Mouse (Mus musculus) lung, postnatal 4 days (tissue): ENCODE results near the gene Map7.

ENCODE experiments used
- DNase-seq, 2 experiments: peaks; one replicate each; pipeline ENCODE4 v3.0.0; 2021

Gene Map7

DNA sequence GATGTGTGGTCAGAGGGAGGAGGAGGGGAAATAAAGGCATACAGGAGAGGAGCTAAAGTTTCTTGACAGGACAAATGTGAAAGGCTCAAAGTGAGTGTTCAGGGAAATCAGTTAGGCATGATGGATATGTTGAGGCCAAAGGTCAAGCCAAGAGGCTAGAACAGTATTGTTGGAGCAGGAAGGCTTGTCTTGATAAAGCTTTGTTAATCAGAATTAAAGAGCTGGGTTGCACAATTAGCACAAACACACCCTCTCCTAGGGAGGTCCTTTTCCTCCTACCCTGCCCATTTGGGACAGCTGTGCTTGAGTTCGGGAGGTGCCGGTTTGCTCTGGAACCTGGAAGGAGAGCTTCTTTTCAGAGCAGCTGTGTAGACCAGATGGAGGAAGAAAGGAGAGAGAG, 5.2 kb downstream of the Map7 start:
- no peak for DNase-seq

- DNase-seq: no peak
Measured at GRCm38 (mm10) chr10:20155401-20155800, 7.1 kb downstream of the Map7 start.

DNA sequence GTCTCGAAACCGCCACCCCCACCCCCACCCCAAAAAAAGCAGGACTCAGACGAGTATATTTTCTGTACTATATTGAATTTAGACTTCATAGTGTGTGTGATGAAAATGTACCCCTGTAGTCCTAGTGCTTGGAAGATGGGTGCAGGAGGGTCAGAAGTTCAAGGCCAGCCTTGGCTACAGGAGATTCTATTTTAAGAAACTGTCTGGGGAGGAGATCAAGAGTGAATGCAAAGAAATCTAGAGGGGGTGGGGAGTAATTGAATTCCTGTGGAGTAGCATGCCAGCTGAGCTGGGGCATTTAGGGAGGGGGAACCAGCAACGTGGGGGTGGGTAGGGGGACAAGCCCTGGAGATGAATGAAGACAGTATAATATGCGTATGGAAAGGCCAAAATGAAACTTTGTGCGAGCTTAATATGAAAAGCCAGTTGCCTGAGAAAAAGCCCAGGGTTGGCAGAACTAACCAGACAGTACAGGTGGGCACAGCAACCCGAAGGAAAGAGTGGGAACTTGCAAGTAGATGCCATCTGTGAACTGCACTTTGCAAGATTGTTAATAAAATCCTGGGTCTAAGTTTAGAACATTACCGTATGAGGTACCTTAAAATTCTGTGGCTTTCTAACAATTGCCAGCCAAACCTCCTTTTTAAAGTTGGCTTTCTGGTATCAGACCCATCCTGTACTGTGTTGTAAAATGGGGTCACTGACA, 8.9 kb downstream of the Map7 start:
- DNase-seq: no peak

- DNase-seq: no peak
Measured at GRCm38 (mm10) chr10:20158756-20159155, 10.5 kb downstream of the Map7 start.

- no peak for DNase-seq
Measured at GRCm38 (mm10) chr10:20159308-20159707, 11.0 kb downstream of the Map7 start.

- DNase-seq: no peak
Measured at GRCm38 (mm10) chr10:20160914-20161313, 12.6 kb downstream of the Map7 start.

DNA sequence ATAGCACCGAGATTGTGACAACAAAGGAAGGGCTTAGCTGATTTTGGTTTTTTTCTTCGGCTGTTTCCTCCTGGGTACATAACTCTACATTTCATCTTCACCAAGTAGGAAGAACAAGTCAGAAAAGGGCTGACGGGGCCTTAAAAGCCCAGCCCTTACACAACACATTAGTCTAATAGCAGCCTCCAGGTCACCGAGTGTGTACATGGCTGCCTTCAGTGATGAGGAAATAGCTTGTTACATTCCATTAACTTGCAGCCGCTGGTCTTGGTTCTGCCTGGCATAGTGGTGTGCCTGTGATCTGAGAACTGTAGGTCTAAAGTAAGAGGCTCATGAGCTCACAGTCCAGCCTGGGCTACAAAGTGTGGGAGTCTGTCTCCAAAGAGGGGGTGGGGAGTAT, 16.5 kb downstream of the Map7 start:
- DNase-seq: no peak

DNA sequence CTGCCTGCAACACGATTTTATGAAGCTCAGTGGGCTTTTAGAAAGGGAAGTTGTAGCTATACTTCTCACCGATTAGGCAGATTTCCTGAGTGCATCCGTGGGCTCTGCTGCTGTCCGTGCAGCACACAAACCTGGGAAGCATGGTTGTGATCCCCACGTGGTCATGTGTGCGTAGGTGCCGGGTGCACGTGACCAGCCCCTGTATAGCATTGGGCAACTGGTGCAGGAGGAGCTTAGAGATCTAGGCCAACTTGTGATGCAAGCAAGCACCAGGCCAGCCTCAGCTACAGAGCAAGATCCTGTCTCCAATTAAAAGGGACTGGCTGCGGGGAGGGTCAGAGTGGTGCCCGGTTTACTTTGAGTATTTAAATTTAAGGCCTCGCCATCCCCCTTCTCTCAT, 18.5 kb downstream of the Map7 start:
- DNase-seq: no peak

GRCm38 (mm10) chr10:20167467-20167866, 19.2 kb downstream of the Map7 start:
- no peak for DNase-seq

DNA sequence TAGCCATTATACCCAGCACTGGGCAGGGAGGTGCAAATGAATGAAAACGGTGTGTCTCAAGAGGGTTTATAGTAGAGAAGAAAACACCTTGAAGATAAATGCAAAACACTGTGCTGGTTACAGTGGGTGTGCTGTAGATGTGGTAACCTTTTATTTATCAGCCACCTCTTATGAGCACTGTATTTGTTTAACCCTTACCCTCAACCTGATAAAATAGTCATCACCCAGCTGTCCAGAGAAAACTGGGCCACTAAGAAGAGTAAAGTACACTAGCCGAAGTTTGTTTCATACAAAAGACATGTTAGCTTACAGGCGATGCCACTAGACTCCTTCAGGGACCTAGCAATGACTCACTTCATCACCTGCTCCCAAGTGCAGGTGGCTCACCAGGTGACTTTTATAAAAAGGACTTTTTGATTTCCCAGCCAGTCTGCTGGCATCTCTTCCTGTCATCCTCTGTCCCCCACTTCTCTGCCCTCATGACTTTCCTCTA, 21.0 kb downstream of the Map7 start:
- no peak for DNase-seq

DNA sequence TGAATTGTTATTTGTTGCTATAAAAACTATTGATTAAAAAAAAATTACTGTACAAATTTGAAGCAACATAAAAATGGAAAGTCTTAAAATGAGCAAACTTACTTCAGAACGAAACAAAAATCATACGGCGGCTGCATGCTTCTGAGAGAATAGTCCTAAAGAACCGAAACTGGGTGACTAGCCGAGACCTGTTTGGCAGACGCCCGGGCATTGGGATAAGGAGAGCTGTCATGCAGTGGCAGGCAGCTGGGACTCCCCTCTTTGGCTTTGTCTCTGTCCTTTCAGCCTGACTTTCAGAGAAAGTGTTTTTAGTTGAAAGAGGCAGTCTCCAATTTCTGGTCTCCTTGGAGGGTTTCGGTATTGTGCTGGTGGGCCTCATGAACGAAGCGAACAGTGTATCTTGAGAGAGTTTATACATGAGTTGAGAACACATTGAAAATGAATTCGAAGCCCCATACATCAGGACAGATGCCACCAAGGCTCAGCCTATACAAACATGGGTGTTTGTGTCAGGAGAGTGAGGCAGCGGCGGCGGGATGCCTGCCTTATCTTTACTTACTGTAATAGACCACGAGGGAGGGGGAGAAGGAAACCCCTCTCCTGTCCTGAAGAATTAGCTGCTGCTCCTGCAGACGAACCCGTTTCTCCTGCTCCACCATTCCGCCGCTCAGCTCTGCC, 21.8 kb downstream of the Map7 start:
- no peak for DNase-seq

GRCm38 (mm10) chr10:20170605-20171088, 22.4 kb downstream of the Map7 start:
- DNase-seq: peak; percentile 85 to 87

DNA sequence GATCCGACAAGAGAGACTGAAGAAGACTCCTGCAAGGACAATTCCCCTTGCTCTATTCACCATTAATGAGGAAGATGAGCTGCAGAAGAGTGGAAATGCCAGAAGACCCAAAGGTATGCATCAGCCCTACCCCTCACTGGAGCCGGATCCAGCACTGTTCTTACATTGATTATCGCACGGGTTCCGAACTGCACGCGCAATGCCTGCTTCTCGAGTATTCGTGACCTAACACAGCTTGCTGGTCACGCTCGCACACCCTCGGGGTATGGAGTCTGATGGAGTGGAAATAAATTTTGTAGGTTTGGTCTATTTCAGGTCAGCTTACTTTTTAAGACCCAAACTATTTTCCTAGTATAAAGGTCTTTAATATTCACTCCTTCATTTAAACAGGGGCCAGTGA, 22.9 kb downstream of the Map7 start:
- DNase-seq: no peak

GRCm38 (mm10) chr10:20171756-20172155, 23.5 kb downstream of the Map7 start:
- no peak for DNase-seq

DNA sequence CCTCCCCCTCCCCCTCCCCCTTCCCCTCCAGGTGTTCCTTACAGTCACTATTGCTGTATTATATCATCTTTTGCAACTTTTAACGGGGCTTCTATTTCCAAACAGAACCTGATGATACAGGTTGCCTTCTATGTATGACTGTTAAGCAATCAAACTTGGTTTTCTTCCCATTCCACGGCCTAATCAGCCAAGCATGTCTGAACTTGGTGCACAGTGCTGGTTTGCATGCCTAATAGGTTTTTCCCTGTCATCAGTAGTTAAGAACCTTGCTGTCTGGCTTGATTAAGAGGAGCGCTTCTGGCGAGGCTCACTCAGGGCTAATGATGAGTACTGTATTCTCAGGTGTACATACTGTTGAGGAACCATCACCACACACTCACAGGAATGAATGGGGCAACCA, 25.5 kb downstream of the Map7 start:
- no peak for DNase-seq

DNA sequence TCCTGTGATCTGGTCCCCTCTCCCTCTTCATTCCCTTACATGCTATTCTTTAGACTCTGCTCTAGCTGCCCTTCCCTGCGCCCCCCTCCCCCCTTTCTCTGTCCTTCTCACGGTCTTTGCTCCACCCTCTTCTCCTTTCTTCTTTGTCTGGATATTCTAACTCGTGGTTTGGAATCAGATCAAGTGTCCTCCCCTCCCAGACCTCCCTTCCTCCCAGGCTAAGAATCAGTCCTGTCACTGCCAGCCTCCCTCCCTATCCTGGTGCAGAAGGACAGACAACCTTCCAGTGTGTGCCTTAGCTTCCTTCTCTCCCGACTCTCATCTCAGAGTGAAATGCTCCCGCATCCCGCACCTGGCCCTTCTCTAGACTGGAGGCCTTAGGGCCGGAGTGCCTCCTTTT, 27.8 kb downstream of the Map7 start:
- no peak for DNase-seq

GRCm38 (mm10) chr10:20178807-20179605, 30.7 kb downstream of the Map7 start:
- peak in 1 of 2 experiments; percentile 19 for DNase-seq

- DNase-seq: no peak
Measured at GRCm38 (mm10) chr10:20181198-20181597, 32.9 kb downstream of the Map7 start.

GRCm38 (mm10) chr10:20181680-20182399, 33.6 kb downstream of the Map7 start:
- no peak for DNase-seq

DNA sequence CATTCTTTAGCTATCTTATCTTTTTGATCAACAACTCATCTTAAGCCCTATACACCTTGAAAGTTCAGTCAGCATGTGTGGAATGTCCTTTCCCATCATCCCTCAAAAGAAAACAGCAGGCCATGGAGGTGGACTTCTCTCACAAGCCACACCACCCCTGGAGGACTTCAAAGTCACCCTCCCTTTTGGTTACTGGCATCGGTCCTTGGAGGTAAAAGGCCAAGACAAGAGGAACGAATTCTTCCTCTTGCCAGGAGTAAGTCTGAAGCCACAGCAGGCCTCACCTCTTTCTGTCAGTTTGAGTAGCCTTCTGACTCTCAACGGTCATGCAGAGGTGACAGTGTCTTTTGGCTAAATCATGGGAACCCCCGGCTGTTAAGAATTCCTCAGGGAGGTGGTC, 36.1 kb downstream of the Map7 start:
- DNase-seq: no peak

DNA sequence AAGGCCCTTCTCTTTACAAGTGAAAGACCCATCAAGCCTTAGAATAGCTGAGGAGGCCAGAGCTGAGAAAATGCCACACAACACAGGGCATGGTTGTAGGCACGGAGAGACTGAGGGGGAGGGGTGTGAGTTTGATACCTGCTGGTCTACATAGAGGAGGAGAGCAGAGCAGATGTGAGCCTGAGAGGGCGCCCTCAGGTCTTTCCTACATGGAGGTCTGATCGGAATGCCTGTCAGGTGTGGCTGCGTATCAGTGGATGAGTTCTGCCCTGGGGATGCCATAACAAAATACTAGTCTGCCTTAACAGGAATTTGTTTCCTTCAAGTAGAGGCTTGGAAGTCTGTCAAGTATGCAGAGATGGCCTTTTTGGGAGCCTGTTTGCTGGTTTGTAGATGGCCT, 37.0 kb downstream of the Map7 start:
- DNase-seq: no peak

- no peak for DNase-seq
Measured at GRCm38 (mm10) chr10:20185806-20186205, 37.5 kb downstream of the Map7 start.

- peak in 1 of 2 experiments; percentile 44 for DNase-seq
Measured at GRCm38 (mm10) chr10:20186800-20187273, 38.6 kb downstream of the Map7 start.
